Mouse (Mus musculus) E14TG2a.4 (cell line): ENCODE results near the gene Limd2.

ENCODE experiments used
- H3K27me3 ChIP-seq: 2 replicates; pipeline ENCODE4 v1.6.1; 2014; ENCODE audit warnings: low read length, control low read depth; ENCODE audit not compliant: insufficient read depth
- H3K36me3 ChIP-seq: 2 replicates; pipeline ENCODE4 v1.6.1; 2014; ENCODE audit warnings: low read length, control low read depth; ENCODE audit not compliant: insufficient read depth
- H3K4me1 ChIP-seq: replicated peaks from 2 replicates; pipeline ENCODE4 v1.6.1; 2014; ENCODE audit warnings: low read depth, low read length, control low read depth
- H3K4me3 ChIP-seq: replicated peaks from 2 replicates; pipeline ENCODE4 v1.5.1; 2014; ENCODE audit warnings: mild to moderate bottlenecking, low read length
- H3K9me3 ChIP-seq: 2 replicates; pipeline ENCODE4 v1.6.1; 2014; ENCODE audit warnings: low read length, control low read depth
- CTCF ChIP-seq: conservative IDR thresholded peaks from 2 replicates; pipeline ENCODE4 v1.5.1; 2014; ENCODE audit warnings: low read length
- NANOG ChIP-seq: IDR thresholded peaks from 2 replicates; pipeline ENCODE4 v1.6.1; 2014; ENCODE audit warnings: borderline replicate concordance, low read length, mixed read lengths
- POU5F1 ChIP-seq: IDR thresholded peaks from 2 replicates; pipeline ENCODE4 v1.6.1; 2014; ENCODE audit warnings: low read length, borderline replicate concordance

Limd2 gene

DNA sequence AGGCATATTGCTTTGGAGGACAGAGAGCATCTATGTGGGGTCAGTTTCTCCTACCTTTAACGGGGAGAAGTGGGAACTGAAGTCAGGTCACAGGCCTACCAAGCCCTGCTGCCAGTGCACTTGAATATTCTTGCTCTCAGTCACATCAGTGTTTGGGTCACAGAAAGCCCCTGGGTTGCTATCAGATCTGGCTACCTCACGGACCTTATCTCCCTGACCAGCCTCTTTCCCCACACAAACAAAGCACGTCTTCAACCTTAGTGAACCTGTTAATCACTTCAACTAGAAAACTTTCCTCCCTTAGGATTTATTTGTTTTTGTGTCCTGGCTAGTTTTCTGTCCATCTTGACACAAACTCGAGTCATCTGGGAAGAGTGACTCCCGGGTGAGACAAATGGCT lies 15.7 kb upstream of the Limd2 start:
- Histone ChIP-seq H3K4me1 (no peaks in the 10 kb centered on the region), H3K27me3 (no peaks in the 10 kb centered on the region), H3K36me3 (peaks cover 15% of the 10 kb centered on the region; the same call in 1 of the 2 replicates), H3K4me3 (no peak overlapping the region), H3K9me3 (no peaks in the 10 kb centered on the region)
- TF ChIP-seq CTCF: no peak
- no peak for TF ChIP-seq POU5F1
- no peak for TF ChIP-seq NANOG

DNA sequence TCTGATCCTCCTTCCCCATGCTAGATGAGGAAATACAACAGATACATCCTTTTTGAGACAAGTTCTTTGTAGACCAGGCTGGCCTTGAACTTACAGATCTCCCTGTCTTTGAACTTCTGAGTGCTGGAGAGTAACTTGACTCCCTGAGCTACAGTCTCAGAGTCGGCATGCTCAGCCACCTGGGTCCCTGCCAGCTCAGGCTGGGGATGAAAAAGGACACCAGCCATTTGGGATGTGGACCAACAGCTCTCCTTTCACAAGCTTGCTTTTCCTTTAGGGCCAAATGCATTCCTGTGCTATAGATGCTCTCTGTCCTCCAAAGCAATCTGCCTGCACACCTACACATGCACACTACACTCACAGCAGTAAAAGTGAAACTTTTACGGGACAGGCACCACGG lies 14.4 kb upstream of the Limd2 start:
- TF ChIP-seq NANOG: no peak
- TF ChIP-seq POU5F1: no peak
- TF ChIP-seq CTCF: no peak
- Histone ChIP-seq H3K4me1 (no peaks in the 10 kb centered on the region), H3K9me3 (no peaks in the 10 kb centered on the region), H3K4me3 (no peak overlapping the region), H3K27me3 (no peaks in the 10 kb centered on the region), H3K36me3 (peaks cover 17% of the 10 kb centered on the region)

DNA sequence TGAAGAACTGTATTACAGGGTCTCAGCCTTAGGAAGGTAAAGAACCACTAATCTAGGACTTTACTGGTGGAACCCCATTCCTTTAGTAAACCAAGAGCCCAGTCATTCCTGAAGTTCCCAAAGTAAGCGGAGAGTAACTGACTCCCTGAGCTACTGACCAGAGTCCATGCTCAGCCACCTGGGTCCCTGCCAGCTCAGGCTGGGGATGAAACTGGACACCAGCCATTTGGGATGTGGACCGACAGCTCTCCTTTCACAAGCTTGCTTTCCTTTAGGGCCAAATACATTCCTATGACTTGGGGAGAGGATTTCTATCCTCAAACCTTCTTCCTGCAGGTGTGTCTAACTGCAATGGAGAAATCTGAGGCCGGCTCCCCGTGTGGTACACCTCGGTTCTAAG lies 13.7 kb upstream of the Limd2 start:
- TF ChIP-seq POU5F1 (no peak), NANOG (no peak), CTCF (no peak)
- Histone ChIP-seq H3K9me3 (no peaks in the 10 kb centered on the region), H3K4me3 (no peak overlapping the region), H3K27me3 (no peaks in the 10 kb centered on the region), H3K4me1 (no peaks in the 10 kb centered on the region), H3K36me3 (peaks cover 24% of the 10 kb centered on the region)

DNA sequence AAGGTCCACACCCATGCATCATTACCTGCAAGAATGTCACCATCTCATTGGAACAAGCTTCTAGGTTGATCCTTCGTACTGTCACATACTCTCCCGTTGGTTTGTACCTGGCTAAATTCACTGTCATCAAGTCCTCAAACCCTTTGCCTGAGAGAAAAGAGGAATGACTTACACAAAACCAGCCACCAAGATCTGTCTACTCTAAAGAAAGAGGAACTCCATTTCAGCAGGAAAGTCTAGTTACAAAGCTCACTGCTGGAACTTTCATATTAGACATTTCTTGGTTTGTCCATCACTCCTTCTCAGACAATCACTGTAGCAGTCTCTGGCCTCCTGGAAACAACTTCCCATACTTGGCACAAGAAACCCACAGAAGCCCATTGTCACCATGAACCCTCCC lies 12.6 kb upstream of the Limd2 start:
- H3K27me3 ChIP-seq: no peaks in the 10 kb centered on the region
- no peak for TF ChIP-seq CTCF
- no peak for TF ChIP-seq NANOG
- TF ChIP-seq POU5F1: no peak
- H3K9me3 ChIP-seq: no peaks in the 10 kb centered on the region
- peaks cover 2% of the 10 kb centered on the region; the same call in 1 of the 2 replicates for H3K4me1 ChIP-seq
- peaks cover 31% of the 10 kb centered on the region for H3K36me3 ChIP-seq
- H3K4me3 ChIP-seq: no peak overlapping the region

DNA sequence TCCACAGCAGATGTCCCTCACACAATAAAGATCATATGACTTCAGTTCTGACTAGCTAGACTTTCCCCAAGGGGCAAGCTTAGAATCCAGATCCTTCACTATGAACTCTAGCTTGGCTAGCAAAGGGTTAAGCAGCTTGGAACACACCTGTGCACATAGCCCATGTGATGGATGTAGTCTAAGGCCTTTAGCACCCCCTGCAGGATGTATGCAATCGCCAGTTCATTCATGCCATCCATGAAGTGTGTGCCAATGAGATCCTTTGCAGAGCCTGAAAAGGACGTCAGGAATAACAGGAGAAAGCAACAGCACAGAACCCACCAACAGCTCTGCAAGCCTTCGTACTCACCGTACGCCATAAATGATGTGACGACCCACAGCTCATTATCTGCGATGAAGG lies 10.1 kb upstream of the Limd2 start:
- no peak overlapping the region for H3K4me3 ChIP-seq
- peaks cover 53% of the 10 kb centered on the region for H3K36me3 ChIP-seq
- no peaks in the 10 kb centered on the region for H3K27me3 ChIP-seq
- TF ChIP-seq POU5F1 (no peak), NANOG (no peak), CTCF (peak; percentile 39)
- H3K9me3 ChIP-seq: no peaks in the 10 kb centered on the region
- peaks cover 12% of the 10 kb centered on the region for H3K4me1 ChIP-seq

DNA sequence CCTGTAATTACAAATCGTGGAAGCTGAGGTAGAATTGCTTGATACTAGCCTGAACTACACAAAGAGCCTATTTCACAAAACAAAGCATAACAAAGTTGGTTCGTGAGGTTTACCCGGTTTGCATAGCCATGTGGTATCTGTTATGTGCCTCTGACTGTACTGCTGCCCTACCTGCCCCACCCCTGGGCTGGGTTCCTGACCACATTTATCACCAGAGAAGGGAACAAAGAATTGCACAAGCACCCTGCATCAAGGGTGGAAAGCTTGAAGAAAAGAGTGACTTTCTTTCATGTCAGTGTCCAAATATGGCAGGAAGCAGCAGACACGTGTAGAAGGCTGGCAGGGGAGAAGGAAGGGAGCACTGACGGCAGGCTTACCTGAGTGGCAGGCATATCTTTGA lies 6.8 kb upstream of the Limd2 start:
- peaks cover 28% of the 10 kb centered on the region for H3K4me1 ChIP-seq
- H3K36me3 ChIP-seq: peaks cover 79% of the 10 kb centered on the region
- no peaks in the 10 kb centered on the region for H3K27me3 ChIP-seq
- H3K9me3 ChIP-seq: no peaks in the 10 kb centered on the region
- TF ChIP-seq CTCF: no peak
- TF ChIP-seq NANOG: no peak
- TF ChIP-seq POU5F1: no peak
- no peak overlapping the region for H3K4me3 ChIP-seq

DNA sequence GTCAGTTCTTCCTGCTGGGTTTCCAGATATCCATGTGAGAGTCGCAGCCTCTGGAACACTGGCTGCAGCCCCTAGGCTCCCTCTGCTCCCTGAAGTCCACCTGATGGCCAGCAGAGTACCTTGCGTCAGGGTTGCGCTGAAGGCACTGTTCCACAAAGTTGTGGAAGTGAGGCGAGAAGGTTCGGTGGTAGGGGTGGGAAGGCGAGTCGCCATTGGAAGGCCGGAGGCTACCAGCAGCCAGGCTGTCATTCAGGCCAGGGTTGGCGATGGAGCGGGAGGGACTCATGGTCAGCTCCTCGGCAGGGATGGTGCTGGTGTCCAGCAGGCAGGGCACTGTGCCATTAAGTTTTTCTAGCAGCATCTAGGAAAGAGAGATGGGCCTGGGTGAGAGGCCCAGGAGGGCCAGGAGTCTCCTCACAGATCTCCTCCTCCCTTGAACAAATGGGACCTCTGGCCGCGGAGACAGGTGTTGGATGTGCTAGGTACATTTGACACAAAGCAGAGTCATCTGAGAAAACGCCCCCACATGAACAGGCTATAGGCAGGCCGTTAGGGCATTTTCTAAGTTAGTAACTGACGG lies 4.0 kb upstream of the Limd2 start:
- peaks cover 44% of the 10 kb centered on the region for H3K4me1 ChIP-seq

DNA sequence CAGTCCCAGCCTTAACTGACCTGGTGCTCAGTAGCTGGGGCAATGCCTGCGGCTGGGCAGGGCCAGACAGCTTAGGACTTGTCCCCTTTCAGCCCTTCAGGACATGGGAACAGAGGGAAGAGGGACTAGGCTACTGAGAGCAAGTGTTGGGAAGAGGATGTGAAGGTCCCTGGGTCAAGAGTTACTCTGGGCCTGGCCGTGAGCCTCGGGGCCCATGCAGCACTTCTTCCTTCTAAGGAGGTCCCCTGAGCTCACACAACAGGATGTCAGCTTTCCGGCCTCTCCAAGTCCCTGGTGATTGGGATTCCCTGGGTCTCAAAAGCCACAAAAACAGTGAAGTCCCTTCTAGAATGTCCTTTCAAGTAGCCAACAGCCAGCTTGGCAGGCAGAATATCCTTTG lies 2.9 kb upstream of the Limd2 start:
- TF ChIP-seq NANOG: no peak
- TF ChIP-seq CTCF: no peak
- no peak for TF ChIP-seq POU5F1
- Histone ChIP-seq H3K4me1 (peaks cover 54% of the 10 kb centered on the region), H3K4me3 (no peak overlapping the region), H3K27me3 (peaks cover 30% of the 10 kb centered on the region), H3K9me3 (no peaks in the 10 kb centered on the region), H3K36me3 (peaks cover 54% of the 10 kb centered on the region)

More for the DNA sequence above, 4.0 kb upstream of the Limd2 start:
- Histone ChIP-seq H3K9me3 (no peaks in the 10 kb centered on the region), H3K4me3 (no peak overlapping the region), H3K36me3 (peaks cover 61% of the 10 kb centered on the region), H3K27me3 (peaks cover 20% of the 10 kb centered on the region; the same call in 1 of the 2 replicates)
- TF ChIP-seq CTCF (no peak), NANOG (no peak), POU5F1 (no peak)

DNA sequence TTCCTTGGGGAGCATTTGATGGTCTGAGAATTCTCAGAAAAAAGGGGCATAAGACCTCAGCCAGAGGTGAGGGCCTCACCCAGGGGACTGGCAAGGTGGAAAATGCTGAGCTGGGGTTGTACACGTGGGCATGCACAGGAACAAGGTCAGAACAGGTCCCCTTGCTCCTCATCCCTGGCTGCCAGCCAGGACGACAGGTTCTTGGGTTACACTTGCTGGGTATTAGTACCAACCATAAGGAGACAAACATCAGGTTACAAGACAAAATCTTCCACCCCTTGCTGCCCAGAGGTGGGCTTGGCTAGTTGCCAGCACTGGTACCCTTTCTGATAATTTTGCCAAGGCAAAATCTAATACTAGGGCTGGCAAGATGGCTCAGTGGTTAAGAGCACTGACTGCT lies 1.6 kb upstream of the Limd2 start:
- H3K36me3 ChIP-seq: peaks cover 52% of the 10 kb centered on the region
- no peak for TF ChIP-seq POU5F1
- no peak for TF ChIP-seq CTCF
- TF ChIP-seq NANOG: no peak
- peaks cover 39% of the 10 kb centered on the region for H3K27me3 ChIP-seq
- H3K4me1 ChIP-seq: peaks cover 50% of the 10 kb centered on the region
- H3K9me3 ChIP-seq: no peaks in the 10 kb centered on the region
- H3K4me3 ChIP-seq: no peak overlapping the region
